Mouse (Mus musculus): ENCODE results near the gene Mapt. TPM values are rescaled to one million over a fixed set of nuclear protein-coding genes. Genes with fewer than 3 reads are reported as not detected.

Mapt gene
- polyA plus RNA-seq, 1 experiment from 2014 or later: 10.3 TPM

GRCm38 (mm10) chr11:104267380-104267779, 36.2 kb downstream of the Mapt start:
- Histone ChIP-seq H3K36me3 (ENCODE audit: insufficient read depth, low read length) (no peaks in the 10 kb centered on the region), H3K27me3 (ENCODE audit: insufficient read depth, low read length) (no peaks in the 10 kb centered on the region), H3K4me3 (ENCODE audit: low read length) (no peak overlapping the region), H3K4me1 (ENCODE audit: insufficient read depth, low read length) (peaks cover 7% of the 10 kb centered on the region; the same call in 1 of the 2 replicates), H3K4me2 (replicated peaks; ENCODE audit: low read depth, low read length) (no peak overlapping the region), H3K9ac (replicated peaks; ENCODE audit: low read length) (no peak overlapping the region), H3K9me3 (ENCODE audit: low read length) (no peaks in the 10 kb centered on the region), H3K27ac (ENCODE audit: low read length) (no peak overlapping the region)
- no peak for ATAC-seq (ENCODE audit: low FRiP score, low TSS enrichment)
- WGBS: 57% methylated on average over 11 of the region's 11 CpGs

- no peak overlapping the region for H3K9ac ChIP-seq (replicated peaks; ENCODE audit: low read length)
- peaks cover 7% of the 10 kb centered on the region; the same call in 1 of the 2 replicates for H3K4me1 ChIP-seq (ENCODE audit: insufficient read depth, low read length)
- H3K4me2 ChIP-seq (replicated peaks; ENCODE audit: low read depth, low read length): no peak overlapping the region
- 24% methylated on average over 9 of the region's 9 CpGs for WGBS
- no peak overlapping the region for H3K4me3 ChIP-seq (ENCODE audit: low read length)
- no peaks in the 10 kb centered on the region for H3K9me3 ChIP-seq (ENCODE audit: low read length)
- peak; percentile 59; the same call in 1 of the 2 replicates for ATAC-seq (ENCODE audit: low FRiP score, low TSS enrichment)
- H3K36me3 ChIP-seq (ENCODE audit: insufficient read depth, low read length): no peaks in the 10 kb centered on the region
- no peak overlapping the region for H3K27ac ChIP-seq (ENCODE audit: low read length)
- no peaks in the 10 kb centered on the region for H3K27me3 ChIP-seq (ENCODE audit: insufficient read depth, low read length)
These were observed 38.2 kb downstream of the Mapt start for GRCm38 (mm10) chr11:104269385-104269822.

- Histone ChIP-seq H3K9ac (replicated peaks; ENCODE audit: low read length) (no peak overlapping the region), H3K9me3 (ENCODE audit: low read length) (no peaks in the 10 kb centered on the region), H3K4me2 (replicated peaks; ENCODE audit: low read depth, low read length) (no peak overlapping the region), H3K4me1 (ENCODE audit: insufficient read depth, low read length) (peaks cover 7% of the 10 kb centered on the region; the same call in 1 of the 2 replicates), H3K27me3 (ENCODE audit: insufficient read depth, low read length) (no peaks in the 10 kb centered on the region), H3K36me3 (ENCODE audit: insufficient read depth, low read length) (no peaks in the 10 kb centered on the region), H3K27ac (ENCODE audit: low read length) (no peak overlapping the region), H3K4me3 (ENCODE audit: low read length) (no peak overlapping the region)
- no peak for ATAC-seq (ENCODE audit: low FRiP score, low TSS enrichment)
- WGBS: 87% methylated on average over 3 of the region's 3 CpGs
These were observed 39.3 kb downstream of the Mapt start for GRCm38 (mm10) chr11:104270452-104270851.

GRCm38 (mm10) chr11:104270876-104271275, 39.7 kb downstream of the Mapt start:
- H3K36me3 ChIP-seq (ENCODE audit: insufficient read depth, low read length): no peaks in the 10 kb centered on the region
- no peaks in the 10 kb centered on the region for H3K9me3 ChIP-seq (ENCODE audit: low read length)
- ATAC-seq (ENCODE audit: low FRiP score, low TSS enrichment): no peak
- no peak overlapping the region for H3K9ac ChIP-seq (replicated peaks; ENCODE audit: low read length)
- no peak overlapping the region for H3K27ac ChIP-seq (ENCODE audit: low read length)
- WGBS: 66% methylated on average over 4 of the region's 4 CpGs
- peaks cover 7% of the 10 kb centered on the region; the same call in 1 of the 2 replicates for H3K4me1 ChIP-seq (ENCODE audit: insufficient read depth, low read length)
- no peak overlapping the region for H3K4me2 ChIP-seq (replicated peaks; ENCODE audit: low read depth, low read length)
- H3K27me3 ChIP-seq (ENCODE audit: insufficient read depth, low read length): no peaks in the 10 kb centered on the region
- no peak overlapping the region for H3K4me3 ChIP-seq (ENCODE audit: low read length)

GRCm38 (mm10) chr11:104271876-104272275, 40.7 kb downstream of the Mapt start:
- Histone ChIP-seq H3K4me3 (ENCODE audit: low read length) (no peak overlapping the region), H3K9ac (replicated peaks; ENCODE audit: low read length) (no peak overlapping the region), H3K27ac (ENCODE audit: low read length) (no peak overlapping the region), H3K4me2 (replicated peaks; ENCODE audit: low read depth, low read length) (no peak overlapping the region), H3K9me3 (ENCODE audit: low read length) (no peaks in the 10 kb centered on the region), H3K27me3 (ENCODE audit: insufficient read depth, low read length) (no peaks in the 10 kb centered on the region), H3K4me1 (ENCODE audit: insufficient read depth, low read length) (peaks cover 7% of the 10 kb centered on the region; the same call in 1 of the 2 replicates), H3K36me3 (ENCODE audit: insufficient read depth, low read length) (no peaks in the 10 kb centered on the region)
- WGBS: 79% methylated on average over 6 of the region's 6 CpGs
- ATAC-seq (ENCODE audit: low FRiP score, low TSS enrichment): no peak

- 87% methylated on average over 8 of the region's 8 CpGs for WGBS
- H3K36me3 ChIP-seq (ENCODE audit: insufficient read depth, low read length): no peaks in the 10 kb centered on the region
- H3K27me3 ChIP-seq (ENCODE audit: insufficient read depth, low read length): no peaks in the 10 kb centered on the region
- H3K9ac ChIP-seq (replicated peaks; ENCODE audit: low read length): no peak overlapping the region
- peaks cover 7% of the 10 kb centered on the region; the same call in 1 of the 2 replicates for H3K4me1 ChIP-seq (ENCODE audit: insufficient read depth, low read length)
- ATAC-seq (ENCODE audit: low FRiP score, low TSS enrichment): no peak
- no peak overlapping the region for H3K27ac ChIP-seq (ENCODE audit: low read length)
- no peaks in the 10 kb centered on the region for H3K9me3 ChIP-seq (ENCODE audit: low read length)
- no peak overlapping the region for H3K4me3 ChIP-seq (ENCODE audit: low read length)
- H3K4me2 ChIP-seq (replicated peaks; ENCODE audit: low read depth, low read length): no peak overlapping the region
These were observed 41.2 kb downstream of the Mapt start for GRCm38 (mm10) chr11:104272352-104272751.

- H3K9ac ChIP-seq (replicated peaks; ENCODE audit: low read length): no peak overlapping the region
- no peak for ATAC-seq (ENCODE audit: low FRiP score, low TSS enrichment)
- H3K4me3 ChIP-seq (ENCODE audit: low read length): no peak overlapping the region
- WGBS: 85% methylated on average over 7 of the region's 7 CpGs
- H3K4me2 ChIP-seq (replicated peaks; ENCODE audit: low read depth, low read length): no peak overlapping the region
- no peaks in the 10 kb centered on the region for H3K4me1 ChIP-seq (ENCODE audit: insufficient read depth, low read length)
- H3K27ac ChIP-seq (ENCODE audit: low read length): no peak overlapping the region
- no peaks in the 10 kb centered on the region for H3K9me3 ChIP-seq (ENCODE audit: low read length)
- no peaks in the 10 kb centered on the region for H3K27me3 ChIP-seq (ENCODE audit: insufficient read depth, low read length)
- H3K36me3 ChIP-seq (ENCODE audit: insufficient read depth, low read length): no peaks in the 10 kb centered on the region
These were observed 44.6 kb downstream of the Mapt start for GRCm38 (mm10) chr11:104275765-104276164.

GRCm38 (mm10) chr11:104278222-104278621, 47.0 kb downstream of the Mapt start:
- ATAC-seq (ENCODE audit: low FRiP score, low TSS enrichment): no peak

GRCm38 (mm10) chr11:104279049-104279448, 47.9 kb downstream of the Mapt start:
- no peak for ATAC-seq (ENCODE audit: low FRiP score, low TSS enrichment)
- no peaks in the 10 kb centered on the region for H3K36me3 ChIP-seq (ENCODE audit: insufficient read depth, low read length)
- WGBS: 65% methylated on average over 4 of the region's 4 CpGs
- H3K27me3 ChIP-seq (ENCODE audit: insufficient read depth, low read length): no peaks in the 10 kb centered on the region
- H3K9ac ChIP-seq (replicated peaks; ENCODE audit: low read length): no peak overlapping the region
- no peak overlapping the region for H3K4me3 ChIP-seq (ENCODE audit: low read length)
- H3K27ac ChIP-seq (ENCODE audit: low read length): no peak overlapping the region
- no peaks in the 10 kb centered on the region for H3K4me1 ChIP-seq (ENCODE audit: insufficient read depth, low read length)
- no peak overlapping the region for H3K4me2 ChIP-seq (replicated peaks; ENCODE audit: low read depth, low read length)
- H3K9me3 ChIP-seq (ENCODE audit: low read length): no peaks in the 10 kb centered on the region

More at GRCm38 (mm10) chr11:104278222-104278621, 47.0 kb downstream of the Mapt start:
- Histone ChIP-seq H3K9ac (replicated peaks; ENCODE audit: low read length) (no peak overlapping the region), H3K4me2 (replicated peaks; ENCODE audit: low read depth, low read length) (peak overlapping the region; percentile 32), H3K27me3 (ENCODE audit: insufficient read depth, low read length) (no peaks in the 10 kb centered on the region), H3K27ac (ENCODE audit: low read length) (no peak overlapping the region), H3K36me3 (ENCODE audit: insufficient read depth, low read length) (no peaks in the 10 kb centered on the region), H3K4me3 (ENCODE audit: low read length) (0 out of 2 replicates have a peak overlapping the region, but pooled peaks have one; percentile 7), H3K9me3 (ENCODE audit: low read length) (no peaks in the 10 kb centered on the region), H3K4me1 (ENCODE audit: insufficient read depth, low read length) (no peaks in the 10 kb centered on the region)
- WGBS: 4% methylated on average over 20 of the region's 20 CpGs

- Histone ChIP-seq H3K27ac (ENCODE audit: low read length) (no peak overlapping the region), H3K27me3 (ENCODE audit: insufficient read depth, low read length) (no peaks in the 10 kb centered on the region), H3K4me2 (replicated peaks; ENCODE audit: low read depth, low read length) (no peak overlapping the region), H3K4me1 (ENCODE audit: insufficient read depth, low read length) (no peaks in the 10 kb centered on the region), H3K9me3 (ENCODE audit: low read length) (no peaks in the 10 kb centered on the region), H3K36me3 (ENCODE audit: insufficient read depth, low read length) (no peaks in the 10 kb centered on the region), H3K9ac (replicated peaks; ENCODE audit: low read length) (no peak overlapping the region), H3K4me3 (ENCODE audit: low read length) (no peak overlapping the region)
- no peak for ATAC-seq (ENCODE audit: low FRiP score, low TSS enrichment)
- WGBS: 49% methylated on average over 3 of the region's 3 CpGs
These were observed 48.3 kb downstream of the Mapt start for GRCm38 (mm10) chr11:104279538-104279937.
